8 mouse cellular contexts compared by ENCODE assay signal in the genomic region with DNA sequence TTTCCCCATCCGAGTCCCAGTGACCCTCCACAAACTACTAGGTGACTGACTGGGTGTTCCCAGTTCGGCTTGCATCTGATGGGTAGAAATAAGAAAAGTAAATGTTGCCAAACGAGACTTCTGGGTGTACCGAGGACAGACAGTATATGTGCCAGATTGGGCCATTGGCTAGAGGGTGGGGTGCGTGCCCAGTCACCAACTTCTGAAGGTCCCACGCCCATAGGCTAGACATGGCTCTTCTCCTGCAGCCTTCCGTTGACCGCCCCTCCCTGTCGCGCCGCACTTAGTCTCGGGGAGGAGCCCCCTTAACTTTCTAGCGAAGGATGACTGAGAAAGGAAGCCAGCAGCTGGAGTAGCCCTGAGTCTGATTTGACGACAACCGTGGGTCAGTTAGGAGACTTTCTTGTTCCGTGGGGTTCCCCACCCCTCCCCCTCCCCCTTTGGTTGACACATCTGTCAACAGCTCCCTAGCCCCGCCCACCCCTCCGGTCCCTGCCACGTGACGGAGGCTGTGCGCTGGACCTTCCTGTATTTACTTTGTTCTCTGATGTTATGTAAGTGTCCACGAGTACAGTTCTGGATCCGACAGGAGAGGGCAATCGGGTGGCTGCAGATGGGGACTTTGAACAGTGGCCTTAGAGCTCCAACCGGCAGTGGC. TPM values are rescaled to one million over a fixed set of nuclear protein-coding genes. Genes with fewer than 3 reads are reported as not detected.
DNase-seq lines count a peak whose midpoint lies in the region; ATAC-seq and TF ChIP-seq lines count a peak whose summit lies in the region.

No protein-coding gene starts in this region.

- peaks cover 11% of the 10 kb centered on the region for H3K4me1 ChIP-seq in embryonic facial prominence, embryonic 14.5 days (ENCODE audit: control insufficient read depth, insufficient read depth, low read length)
- H3K4me1 ChIP-seq in limb, embryonic 14.5 days (ENCODE audit: control insufficient read depth, insufficient read depth, low read length): peaks cover 7% of the 10 kb centered on the region; the same call in 1 of the 2 replicates
- H3K4me1 ChIP-seq in midbrain, embryonic 16.5 days (ENCODE audit: control insufficient read depth, insufficient read depth, low read length): peaks cover 15% of the 10 kb centered on the region
- peaks cover 4% of the 10 kb centered on the region; the same call in 1 of the 2 replicates for H3K4me1 ChIP-seq in spleen, adult 2 months (ENCODE audit: control insufficient read depth, insufficient read depth, insufficient read length)

- peak overlapping the region; percentile 81 for H3K4me2 ChIP-seq in embryonic facial prominence, embryonic 14.5 days (ENCODE audit: low read depth, low read length)
- H3K4me2 ChIP-seq in limb, embryonic 14.5 days (replicated peaks; ENCODE audit: low read depth, low read length, severe bottlenecking): peak overlapping the region; percentile 91
- H3K4me2 ChIP-seq in midbrain, embryonic 16.5 days (ENCODE audit: low read length): peak overlapping the region; percentile 84

- no peak for TF ChIP-seq CTCF in spleen, adult 2 months (IDR thresholded peaks at IDR 0.05; ENCODE audit: extremely low read depth, insufficient read depth, insufficient read length, insufficient replicate concordance)

- H3K9me3 ChIP-seq in embryonic facial prominence, embryonic 14.5 days (ENCODE audit: control insufficient read depth, low read length): no peaks in the 10 kb centered on the region
- H3K9me3 ChIP-seq in limb, embryonic 14.5 days (ENCODE audit: control insufficient read depth, low read length): no peaks in the 10 kb centered on the region
- H3K9me3 ChIP-seq in midbrain, embryonic 16.5 days (replicated peaks; ENCODE audit: control insufficient read depth, low read length, poor library complexity, severe bottlenecking): no peaks in the 10 kb centered on the region

- peak; percentile 38 for ATAC-seq in embryonic facial prominence, embryonic 14.5 days (ENCODE audit: low read depth)
- ATAC-seq in limb, embryonic 14.5 days (ENCODE audit: low FRiP score, low read depth): peak; percentile 45
- ATAC-seq in midbrain, embryonic 16.5 days: 0 out of 2 replicates have a peak, but pooled peaks have one; percentile 6

- H3K4me3 ChIP-seq in embryonic facial prominence, embryonic 14.5 days (ENCODE audit: low read depth, low read length): peak overlapping the region; percentile 70
- peak overlapping the region; percentile 87 for H3K4me3 ChIP-seq in limb, embryonic 14.5 days (replicated peaks; ENCODE audit: low read length)
- peak overlapping the region; percentile 95 for H3K4me3 ChIP-seq in midbrain, embryonic 16.5 days (ENCODE audit: low read depth, low read length)
- peak overlapping the region; percentile 93 for H3K4me3 ChIP-seq in spleen, adult 2 months (ENCODE audit: extremely low read depth, insufficient read depth, insufficient read length)

- WGBS in embryonic facial prominence, embryonic 14.5 days: 1% methylated on average over 25 of the region's 25 CpGs
- WGBS in limb, embryonic 14.5 days: under 1% methylated on average over 24 of the region's 25 CpGs
- WGBS in midbrain, embryonic 16.5 days: under 1% methylated on average over 25 of the region's 25 CpGs
- under 1% methylated on average over 25 of the region's 25 CpGs for WGBS in spleen, adult 2 months

- peak overlapping the region; percentile 90 for H3K9ac ChIP-seq in embryonic facial prominence, embryonic 14.5 days (ENCODE audit: low read depth, low read length)
- peak overlapping the region; percentile 86 for H3K9ac ChIP-seq in limb, embryonic 14.5 days (ENCODE audit: low read depth, low read length, severe bottlenecking)
- peak overlapping the region; percentile 98 for H3K9ac ChIP-seq in midbrain, embryonic 16.5 days (ENCODE audit: low read depth, low read length)

- H3K27ac ChIP-seq in embryonic facial prominence, embryonic 14.5 days (replicated peaks; ENCODE audit: low read depth, low read length): peak overlapping the region; percentile 79; the same call in 1 of the 2 replicates
- peak overlapping the region; percentile 70 for H3K27ac ChIP-seq in limb, embryonic 14.5 days (replicated peaks; ENCODE audit: low read depth, low read length)
- peak overlapping the region; percentile 98 for H3K27ac ChIP-seq in midbrain, embryonic 16.5 days (ENCODE audit: low read length)
- H3K27ac ChIP-seq in spleen, adult 2 months (ENCODE audit: insufficient read depth, low read length): peak overlapping the region; percentile 98

- H3K27me3 ChIP-seq in embryonic facial prominence, embryonic 14.5 days (replicated peaks; ENCODE audit: control insufficient read depth, insufficient read depth, low read length): no peaks in the 10 kb centered on the region
- no peaks in the 10 kb centered on the region for H3K27me3 ChIP-seq in limb, embryonic 14.5 days (ENCODE audit: control insufficient read depth, insufficient read depth, low read length)
- no peaks in the 10 kb centered on the region for H3K27me3 ChIP-seq in midbrain, embryonic 16.5 days (ENCODE audit: control insufficient read depth, insufficient read depth, low read depth, low read length)
- H3K27me3 ChIP-seq in spleen, adult 2 months (ENCODE audit: control insufficient read depth, insufficient read depth, low read length): no peaks in the 10 kb centered on the region

- no peak for TF ChIP-seq POLR2A in limb, embryonic 14.5 days (IDR thresholded peaks at IDR 0.05; ENCODE audit: borderline replicate concordance, extremely low read depth, insufficient read depth, insufficient read length)
- TF ChIP-seq POLR2A in spleen, adult 2 months (IDR thresholded peaks at IDR 0.05; ENCODE audit: low read depth, low read length): peak; percentile 33; the same call in 1 of the 2 replicates

- H3K36me3 ChIP-seq in embryonic facial prominence, embryonic 14.5 days (ENCODE audit: control insufficient read depth, insufficient read depth, low read length): peaks cover 30% of the 10 kb centered on the region
- peaks cover 31% of the 10 kb centered on the region for H3K36me3 ChIP-seq in limb, embryonic 14.5 days (ENCODE audit: control insufficient read depth, insufficient read depth, low read length)
- peaks cover 25% of the 10 kb centered on the region for H3K36me3 ChIP-seq in midbrain, embryonic 16.5 days (ENCODE audit: control insufficient read depth, insufficient read depth, low read length)
- H3K36me3 ChIP-seq in spleen, adult 2 months (ENCODE audit: control insufficient read depth, insufficient read depth, low read length): peaks cover 25% of the 10 kb centered on the region

- DNase-seq in 3134 (ENCODE audit: extremely low read depth, insufficient read length, low spot score): peak; percentile 89
- DNase-seq in adrenal gland, postnatal 4 days (ENCODE audit: low spot score in 2 of 2): peak; percentile 40 to 77
- DNase-seq in embryonic facial prominence, embryonic 14.5 days (ENCODE audit: low spot score): peak; percentile 88
- peak; percentile 92 for DNase-seq in heart, adult 8-10 months (ENCODE audit: low spot score)
- DNase-seq in kidney, adult 9 months: peak; percentile 99
- peak; percentile 74 for DNase-seq in limb, embryonic 14.5 days (ENCODE audit: low spot score)
- DNase-seq in spleen, adult 2 months (ENCODE audit: low read depth in 1 of 2, low spot score in 2 of 2): peak; percentile 57 to 60

RNA-seq across cellular contexts. Expression of a gene that starts 0.9 kb away (rescaled TPM):
- total RNA-seq in adrenal gland, postnatal 4 days (2021): 10 to 100 TPM; 65.5 to 75.2 TPM
- polyA plus RNA-seq in embryonic facial prominence, embryonic 14.5 days (2014; fragmentation: Nextera tagmentation; extraction: Ambion mirVana): 93.8 and 107 TPM in 2 replicates
- 100 to 1,000 TPM; 233 to 419 (median 274) TPM for total RNA-seq in heart, adult 8-10 months (2022)
- polyA plus RNA-seq in limb, embryonic 14.5 days (2012; rRNA removed): 72.9 and 86.3 TPM in 2 replicates
- 76.8 and 84.1 TPM in 2 replicates for polyA plus RNA-seq in limb, embryonic 14.5 days (2014; fragmentation: Nextera tagmentation; extraction: Ambion mirVana)
- 72.3 and 82.7 TPM in 2 replicates for polyA plus RNA-seq in midbrain, embryonic 16.5 days (2015; fragmentation: Nextera tagmentation; extraction: Ambion mirVana)
- polyA plus RNA-seq in spleen, adult 2 months (2012; rRNA removed): 198 and 350 TPM in 2 replicates

RNA-seq across cellular contexts. Expression of a gene that starts 47.0 kb away (rescaled TPM):
- total RNA-seq in adrenal gland, postnatal 4 days (2021): 1 to 10 TPM; 3.1 to 4.6 TPM
- 0.39 and 0.42 TPM in 2 replicates for polyA plus RNA-seq in embryonic facial prominence, embryonic 14.5 days (2014; fragmentation: Nextera tagmentation; extraction: Ambion mirVana)
- 1 to 10 TPM; 1.7 to 3.1 (median 2.0) TPM for total RNA-seq in heart, adult 8-10 months (2022)
- polyA plus RNA-seq in limb, embryonic 14.5 days (2012; rRNA removed): 0.28 and 0.35 TPM in 2 replicates
- polyA plus RNA-seq in limb, embryonic 14.5 days (2014; fragmentation: Nextera tagmentation; extraction: Ambion mirVana): 0.23 and 0.48 TPM in 2 replicates
- polyA plus RNA-seq in midbrain, embryonic 16.5 days (2015; fragmentation: Nextera tagmentation; extraction: Ambion mirVana): 0.49 and 0.77 TPM in 2 replicates
- polyA plus RNA-seq in spleen, adult 2 months (2012; rRNA removed): 47.3 and 58.1 TPM in 2 replicates

RNA-seq across cellular contexts. Expression of a gene that starts 58.2 kb away (rescaled TPM):
- total RNA-seq in adrenal gland, postnatal 4 days (2021): 10 to 100 TPM in 1 of 2 experiments, 1 to 10 TPM in 1; 1.0 to 29.0 TPM
- 0.29 TPM in 1 of 2 replicates, not detected in the other for polyA plus RNA-seq in embryonic facial prominence, embryonic 14.5 days (2014; fragmentation: Nextera tagmentation; extraction: Ambion mirVana)
- total RNA-seq in heart, adult 8-10 months (2022): under 1 TPM in 3 of 4 experiments, not detected in 1; 0.09 to 0.47 (median 0.11) TPM
- 0.08 and 0.10 TPM in 2 replicates for polyA plus RNA-seq in limb, embryonic 14.5 days (2012; rRNA removed)
- polyA plus RNA-seq in limb, embryonic 14.5 days (2014; fragmentation: Nextera tagmentation; extraction: Ambion mirVana): not detected in 2 replicates
- polyA plus RNA-seq in midbrain, embryonic 16.5 days (2015; fragmentation: Nextera tagmentation; extraction: Ambion mirVana): 0.09 TPM in 1 of 2 replicates, not detected in the other
- 1.2 TPM in 2 replicates for polyA plus RNA-seq in spleen, adult 2 months (2012; rRNA removed)

Comparison
In these comparisons a context has a peak if more than half of its experiments do, and no peak if none do; other contexts are left out.
1. Peak in every context shown above with its lines: DNase-seq, ATAC-seq, H3K4me3 ChIP-seq and H3K27ac ChIP-seq.
2. RNA of a gene that starts 47.0 kb away (polyA plus RNA-seq): 47.3 to 58.1 TPM in spleen, adult 2 months; 0.49 to 0.77 TPM in midbrain, embryonic 16.5 days, 0.39 to 0.42 TPM in embryonic facial prominence, embryonic 14.5 days and 0.23 to 0.48 TPM in limb, embryonic 14.5 days; every median in the first group is over 10 times any median in the second.